Mouse (Mus musculus) embryonic facial prominence, embryonic 13.5 days (tissue): ENCODE measurements around the gene Dirc2. TPM values are rescaled to one million over a fixed set of nuclear protein-coding genes. Genes with fewer than 3 reads are reported as not detected.

Source experiments
- ATAC-seq: fragments of 200-750 bp; cut with Nextera tagmentation; 2 replicates; pipeline ENCODE4 v1.8.0; 2017; ENCODE audit warnings: low read depth; ENCODE audit not compliant: insufficient number of reproducible peaks, insufficient read depth, low FRiP score, low TSS enrichment
- H3K27ac ChIP-seq: fragments of 300-500 bp; sonication (generic); 2 replicates; pipeline ENCODE4 v1.5.1; 2015; ENCODE audit warnings: moderate library complexity, mild to moderate bottlenecking, inconsistent platforms
- H3K27me3 ChIP-seq: fragments of 300-500 bp; sonication (generic); 2 replicates; pipeline ENCODE4 v1.6.1; 2015; ENCODE audit warnings: mild to moderate bottlenecking, inconsistent platforms
- H3K36me3 ChIP-seq: fragments of 300-500 bp; sonication (generic); 2 replicates; pipeline ENCODE4 v1.6.1; 2015; ENCODE audit warnings: mild to moderate bottlenecking, inconsistent platforms
- H3K4me1 ChIP-seq: fragments of 300-500 bp; sonication (generic); 2 replicates; pipeline ENCODE4 v1.6.1; 2015; ENCODE audit warnings: inconsistent platforms
- H3K4me2 ChIP-seq: fragments of 300-500 bp; sonication (generic); 2 replicates; pipeline ENCODE4 v1.6.1; 2015; ENCODE audit warnings: moderate library complexity, mild to moderate bottlenecking, inconsistent platforms
- H3K4me3 ChIP-seq: fragments of 300-500 bp; sonication (generic); 2 replicates; pipeline ENCODE4 v1.5.1; 2015; ENCODE audit warnings: mild to moderate bottlenecking, inconsistent platforms
- H3K9ac ChIP-seq: fragments of 300-500 bp; sonication (generic); 2 replicates; pipeline ENCODE4 v1.6.1; 2015; ENCODE audit warnings: mild to moderate bottlenecking, inconsistent platforms
- H3K9me3 ChIP-seq: fragments of 300-500 bp; sonication (generic); 2 replicates; pipeline ENCODE4 v1.6.1; 2016; ENCODE audit warnings: inconsistent platforms
- WGBS: fragments of 180-500 bp; shearing (Covaris S2); methylation state at CpG from one replicate; pipeline ENCODE4 v1.1.7; 2015; ENCODE audit warnings: mixed read lengths; 5-methylcytosine and 5-hydroxymethylcytosine counted together
- polyA plus RNA-seq: library from polyadenylated mRNA; unstranded; fragments of >200 nt; fragmentation: Nextera tagmentation; extraction: Ambion mirVana; gene quantifications from 2 replicates; pipeline ENCODE4 v1.2.1, GENCODE M21; 2015

Dirc2 gene
- polyA plus RNA-seq, 1 experiment from 2014 or later: 16.8 TPM

DNA sequence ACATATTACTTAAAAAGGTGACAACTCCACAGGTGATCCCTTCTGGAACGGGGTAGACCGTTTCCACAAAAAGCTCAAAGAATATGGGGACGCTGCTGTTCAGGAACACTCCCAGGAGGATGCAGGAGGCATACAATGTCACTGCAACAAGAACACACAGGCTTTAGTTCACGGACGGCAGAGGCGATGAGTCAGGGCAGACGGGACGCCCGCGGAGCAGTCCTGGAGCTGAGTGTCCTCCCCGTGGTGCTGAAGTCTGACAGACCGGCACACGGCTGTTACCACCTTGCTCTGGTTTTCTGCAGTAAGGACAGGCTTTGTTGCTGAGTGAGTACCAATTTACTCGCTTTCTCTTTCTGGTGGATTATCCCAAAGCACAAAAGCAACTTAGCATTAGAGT is 64.4 kb downstream of the Dirc2 start:
- no peak overlapping the region for H3K27ac ChIP-seq
- no peaks in the 10 kb centered on the region for H3K9me3 ChIP-seq
- peaks cover 10% of the 10 kb centered on the region for H3K4me1 ChIP-seq
- H3K27me3 ChIP-seq: no peaks in the 10 kb centered on the region
- H3K36me3 ChIP-seq: peaks cover 8% of the 10 kb centered on the region
- H3K4me2 ChIP-seq: no peak overlapping the region
- H3K4me3 ChIP-seq: no peak overlapping the region
- 74% methylated on average over 14 of the region's 14 CpGs for WGBS
- ATAC-seq: no peak
- H3K9ac ChIP-seq: no peak overlapping the region

DNA sequence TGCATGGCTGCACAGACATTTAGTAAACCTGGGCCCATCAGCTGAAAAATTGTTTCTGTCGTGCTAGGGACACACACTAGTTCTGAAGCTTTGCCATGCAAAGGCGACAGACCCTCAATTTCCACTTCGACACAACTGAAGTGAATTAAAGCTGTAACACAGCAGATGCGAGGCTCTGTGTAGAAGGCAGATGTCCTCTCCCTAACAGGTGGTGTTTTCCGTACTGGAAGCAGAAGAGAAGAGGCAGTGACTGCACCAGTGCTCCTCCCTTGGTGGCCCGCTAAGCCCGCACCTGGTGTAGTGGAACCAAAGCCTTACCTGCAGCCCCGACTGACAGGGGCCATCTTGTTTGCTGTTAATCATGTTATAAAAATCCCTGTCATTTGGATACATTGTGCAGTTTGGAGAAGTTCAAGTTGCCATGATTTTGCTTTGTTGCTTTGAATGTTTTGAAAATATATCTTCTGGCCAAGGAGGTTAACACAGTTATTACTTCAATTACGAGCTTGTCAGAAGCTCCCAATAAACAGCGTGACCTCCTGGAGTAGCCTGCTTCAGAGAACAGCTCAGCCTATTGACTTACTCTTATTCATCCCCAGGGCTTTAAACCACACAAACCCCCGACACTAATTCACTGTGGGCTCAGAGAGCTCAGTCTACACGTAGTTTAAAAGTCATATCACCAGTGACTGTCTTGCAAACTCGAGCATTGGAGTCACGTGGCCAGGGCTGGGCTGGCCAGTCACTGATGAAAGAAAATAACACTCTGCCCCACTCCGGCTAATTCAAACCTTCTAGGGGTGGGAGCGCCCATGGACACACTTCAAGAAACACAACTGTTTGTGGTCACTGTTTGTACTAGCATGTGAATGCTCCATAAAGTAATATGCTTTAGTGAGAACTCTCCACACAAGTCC is 65.1 kb downstream of the Dirc2 start:
- 58% methylated on average over 16 of the region's 16 CpGs for whole genome bisulfite sequencing
- H3K4me2 ChIP-seq: no peak overlapping the region
- peaks cover 10% of the 10 kb centered on the region for H3K4me1 ChIP-seq
- H3K4me3 ChIP-seq: no peak overlapping the region
- H3K36me3 ChIP-seq: peaks cover 8% of the 10 kb centered on the region
- H3K27me3 ChIP-seq: no peaks in the 10 kb centered on the region
- no peaks in the 10 kb centered on the region for H3K9me3 ChIP-seq
- no peak overlapping the region for H3K27ac ChIP-seq
- no peak for ATAC-seq
- H3K9ac ChIP-seq: no peak overlapping the region

DNA sequence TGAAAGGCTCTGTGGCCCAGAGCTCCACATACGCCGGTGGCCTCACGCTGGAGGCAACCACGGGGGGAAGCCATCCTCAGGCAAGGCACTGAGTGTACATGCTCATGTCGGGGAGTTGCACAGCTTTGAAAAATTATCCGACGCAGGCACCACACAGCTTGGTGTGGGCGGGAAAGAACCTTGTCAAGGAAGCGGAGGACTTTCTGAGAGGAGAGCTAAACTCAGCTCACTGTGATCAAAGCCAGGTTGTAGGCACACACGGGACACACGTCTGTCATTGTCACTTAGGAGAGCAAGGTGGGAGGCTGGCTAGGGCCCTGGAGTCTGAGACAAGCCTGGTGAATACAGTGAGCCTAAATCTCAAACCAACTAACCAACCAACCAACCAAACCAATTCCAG is 67.3 kb downstream of the Dirc2 start:
- 44% methylated on average over 11 of the region's 11 CpGs for WGBS
- H3K36me3 ChIP-seq: peaks cover 13% of the 10 kb centered on the region

DNA sequence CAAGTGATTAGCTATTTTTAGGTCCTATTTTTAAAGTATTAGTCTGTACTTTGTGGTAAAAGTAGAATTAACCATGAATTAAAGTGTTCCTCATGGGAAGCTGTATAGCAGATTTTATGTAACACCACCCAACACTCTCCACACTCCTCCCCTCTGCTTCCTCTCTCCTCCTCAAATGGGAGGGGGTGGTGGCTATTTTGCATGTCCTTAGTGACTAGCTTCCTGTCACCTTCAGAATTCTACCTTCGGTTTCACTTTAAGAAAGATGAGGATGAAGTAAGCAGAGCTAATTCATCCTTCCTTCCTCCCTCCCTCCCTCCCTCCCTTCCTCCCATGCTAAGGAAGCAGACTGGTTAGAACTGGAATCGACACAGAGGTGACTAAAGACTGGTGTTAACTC is 73.1 kb downstream of the Dirc2 start:
- no peak overlapping the region for H3K9ac ChIP-seq
- H3K27me3 ChIP-seq: no peaks in the 10 kb centered on the region
- H3K27ac ChIP-seq: no peak overlapping the region
- peaks cover 20% of the 10 kb centered on the region for H3K36me3 ChIP-seq
- no peak overlapping the region for H3K4me3 ChIP-seq
- peaks cover 4% of the 10 kb centered on the region; the same call in 1 of the 2 replicates for H3K9me3 ChIP-seq
- 88% methylated on average over 2 of the region's 2 CpGs for WGBS
- peaks cover 2% of the 10 kb centered on the region; the same call in 1 of the 2 replicates for H3K4me1 ChIP-seq
- no peak overlapping the region for H3K4me2 ChIP-seq
- no peak for ATAC-seq

More for the DNA sequence above, 67.3 kb downstream of the Dirc2 start:
- Histone ChIP-seq H3K9me3 (no peaks in the 10 kb centered on the region), H3K27ac (no peak overlapping the region), H3K4me1 (peaks cover 10% of the 10 kb centered on the region), H3K9ac (no peak overlapping the region), H3K4me2 (no peak overlapping the region), H3K4me3 (no peak overlapping the region), H3K27me3 (no peaks in the 10 kb centered on the region)
- ATAC-seq: no peak

DNA sequence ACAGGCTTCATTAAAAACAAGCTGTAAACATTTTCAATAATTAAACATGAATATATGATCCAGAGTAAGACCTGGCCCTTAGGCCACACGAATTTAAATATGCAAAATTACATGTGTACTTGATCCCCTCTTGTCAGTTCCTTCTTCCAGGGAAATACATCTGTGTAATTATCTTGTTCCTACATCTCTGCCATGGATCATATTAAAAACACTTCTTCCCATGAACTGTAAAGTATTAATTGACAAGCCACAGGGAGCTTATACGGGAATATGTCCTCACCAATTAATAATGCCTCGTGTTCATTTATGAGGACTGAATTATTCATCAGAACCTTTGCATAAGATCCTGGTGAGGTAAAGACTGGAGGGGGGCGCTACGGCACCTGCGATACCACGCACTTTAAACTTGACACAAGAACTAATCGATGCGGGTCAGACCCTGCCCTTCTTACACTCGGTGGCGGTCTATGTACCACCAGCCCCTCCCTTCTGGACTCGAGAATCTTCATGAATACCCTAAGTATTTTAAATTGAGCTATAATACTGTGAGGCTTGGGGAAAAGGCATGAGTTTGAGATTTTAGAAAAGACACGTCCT is 74.8 kb downstream of the Dirc2 start:
- no peak overlapping the region for H3K4me2 ChIP-seq
- H3K27ac ChIP-seq: no peak overlapping the region
- WGBS: 88% methylated on average over 13 of the region's 13 CpGs
- no peak for ATAC-seq
- no peaks in the 10 kb centered on the region for H3K27me3 ChIP-seq
- H3K4me3 ChIP-seq: no peak overlapping the region
- peaks cover 4% of the 10 kb centered on the region; the same call in 1 of the 2 replicates for H3K9me3 ChIP-seq
- H3K9ac ChIP-seq: no peak overlapping the region
- peaks cover 20% of the 10 kb centered on the region for H3K36me3 ChIP-seq
- H3K4me1 ChIP-seq: no peaks in the 10 kb centered on the region

DNA sequence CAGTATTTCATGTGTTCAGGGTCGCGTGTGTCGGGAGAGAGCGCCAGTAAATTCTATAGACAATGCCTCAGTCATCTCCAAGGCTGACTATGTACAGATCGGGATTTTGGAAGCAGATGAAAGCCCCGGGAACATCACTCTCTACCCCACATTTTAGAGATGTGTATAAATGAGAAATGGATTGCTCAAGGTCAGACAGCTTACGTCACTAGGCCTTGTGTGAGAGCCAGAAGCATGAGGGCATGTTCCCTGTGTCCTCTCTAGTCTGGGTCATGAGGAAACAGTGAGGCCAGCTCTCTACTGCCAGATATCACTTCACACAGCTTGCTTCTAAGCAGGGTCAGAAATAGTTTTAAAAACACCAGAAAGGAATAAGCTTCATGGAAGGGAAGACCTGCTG is 77.5 kb downstream of the Dirc2 start:
- no peaks in the 10 kb centered on the region for H3K27me3 ChIP-seq
- peaks cover 4% of the 10 kb centered on the region; the same call in 1 of the 2 replicates for H3K9me3 ChIP-seq
- H3K4me2 ChIP-seq: no peak overlapping the region
- H3K36me3 ChIP-seq: peaks cover 15% of the 10 kb centered on the region
- no peak overlapping the region for H3K27ac ChIP-seq
- no peak overlapping the region for H3K9ac ChIP-seq
- H3K4me1 ChIP-seq: peaks cover 5% of the 10 kb centered on the region
- WGBS: 92% methylated on average over 7 of the region's 7 CpGs
- ATAC-seq: no peak
- H3K4me3 ChIP-seq: no peak overlapping the region

DNA sequence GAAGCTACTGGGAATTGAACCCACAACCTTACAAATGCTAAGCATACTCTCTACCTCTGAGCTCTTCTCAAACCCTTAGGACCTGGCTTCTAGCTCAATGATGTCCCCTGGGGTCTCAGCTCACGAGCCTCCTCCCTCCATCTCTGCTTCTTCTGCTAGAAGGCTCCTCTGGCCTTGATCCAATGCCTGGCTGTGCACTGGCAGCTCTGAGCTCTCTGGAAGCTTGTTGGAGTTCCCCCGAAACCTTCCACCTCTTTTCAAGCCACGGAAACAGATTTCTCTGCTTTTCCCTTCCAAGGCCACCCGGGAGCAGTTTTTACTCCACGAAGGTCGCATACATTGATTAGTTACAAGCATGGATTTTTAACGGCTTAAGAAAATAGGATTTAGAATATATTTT is 82.7 kb downstream of the Dirc2 start:
- no peak overlapping the region for H3K9ac ChIP-seq
- peaks cover 17% of the 10 kb centered on the region for H3K4me1 ChIP-seq
- H3K4me2 ChIP-seq: no peak overlapping the region
- no peaks in the 10 kb centered on the region for H3K36me3 ChIP-seq
- H3K4me3 ChIP-seq: no peak overlapping the region
- H3K9me3 ChIP-seq: no peaks in the 10 kb centered on the region
- H3K27me3 ChIP-seq: peaks cover 5% of the 10 kb centered on the region; the same call in 1 of the 2 replicates
- H3K27ac ChIP-seq: no peak overlapping the region
- 57% methylated on average over 7 of the region's 7 CpGs for WGBS
- ATAC-seq: no peak

DNA sequence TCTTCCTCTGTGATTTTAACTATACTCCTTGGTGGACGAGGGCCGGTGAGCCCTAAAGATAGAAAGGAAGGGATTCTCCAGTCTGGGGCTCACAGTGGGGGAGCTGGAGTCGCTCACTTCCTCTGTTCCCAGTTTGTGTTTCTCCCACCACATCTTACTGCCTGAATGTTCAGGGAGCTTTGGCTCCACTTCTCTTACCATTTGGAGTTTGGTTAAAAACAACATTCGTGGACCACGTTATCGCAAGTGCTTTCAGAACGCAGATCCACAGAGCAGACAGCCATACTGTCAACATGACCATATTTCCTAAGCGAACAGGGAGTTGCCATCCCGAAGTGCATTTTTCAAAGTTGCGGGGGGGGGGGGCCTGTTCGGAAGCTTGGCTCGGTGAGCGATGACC is 84.1 kb downstream of the Dirc2 start:
- 75% methylated on average over 13 of the region's 13 CpGs for WGBS
- Histone ChIP-seq H3K4me2 (no peak overlapping the region), H3K4me3 (no peak overlapping the region), H3K27me3 (peaks cover 9% of the 10 kb centered on the region), H3K9me3 (no peaks in the 10 kb centered on the region), H3K27ac (no peak overlapping the region), H3K4me1 (peaks cover 24% of the 10 kb centered on the region), H3K9ac (no peak overlapping the region), H3K36me3 (no peaks in the 10 kb centered on the region)
- no peak for ATAC-seq

DNA sequence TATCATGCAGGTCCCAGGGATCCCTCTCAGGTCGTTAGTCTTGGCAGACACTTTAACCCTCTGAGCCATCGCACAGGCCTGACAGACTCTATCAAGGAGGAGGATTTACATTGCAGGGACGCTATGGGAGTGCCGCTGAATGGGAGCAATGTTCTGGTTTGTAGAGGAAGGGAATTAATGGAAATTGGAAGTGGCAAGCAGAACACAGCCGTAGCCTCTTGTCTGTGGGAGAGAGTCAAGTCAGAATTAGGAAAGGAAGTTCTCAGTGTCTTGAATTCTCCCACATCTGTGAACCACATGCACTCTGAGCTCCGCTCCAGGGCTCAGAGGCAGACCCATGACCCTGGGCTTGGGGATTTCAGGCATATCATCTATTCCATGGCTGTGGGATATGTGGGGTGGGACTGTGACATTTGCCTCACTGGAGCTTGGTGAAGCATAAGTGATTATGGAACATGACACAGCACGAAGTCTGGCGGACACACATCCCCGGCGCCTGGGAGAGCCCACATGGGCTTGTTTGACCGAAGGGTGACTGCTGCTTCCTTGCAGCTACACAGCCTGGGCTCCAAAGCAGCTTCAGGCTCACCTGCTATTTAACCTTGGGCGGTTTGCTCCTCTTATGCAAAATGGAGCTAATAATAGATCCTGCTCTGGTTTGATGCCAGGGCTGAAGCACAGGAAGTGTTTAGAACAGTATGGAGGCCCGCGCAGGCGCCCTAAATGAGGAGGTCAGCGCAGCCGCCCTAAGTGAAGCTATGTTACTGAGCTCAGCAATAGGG is 87.6 kb downstream of the Dirc2 start:
- peak; percentile 81 for ATAC-seq
- H3K4me2 ChIP-seq: peak overlapping the region; percentile 37
- H3K27ac ChIP-seq: peak overlapping the region; percentile 18; the same call in 1 of the 2 replicates

DNA sequence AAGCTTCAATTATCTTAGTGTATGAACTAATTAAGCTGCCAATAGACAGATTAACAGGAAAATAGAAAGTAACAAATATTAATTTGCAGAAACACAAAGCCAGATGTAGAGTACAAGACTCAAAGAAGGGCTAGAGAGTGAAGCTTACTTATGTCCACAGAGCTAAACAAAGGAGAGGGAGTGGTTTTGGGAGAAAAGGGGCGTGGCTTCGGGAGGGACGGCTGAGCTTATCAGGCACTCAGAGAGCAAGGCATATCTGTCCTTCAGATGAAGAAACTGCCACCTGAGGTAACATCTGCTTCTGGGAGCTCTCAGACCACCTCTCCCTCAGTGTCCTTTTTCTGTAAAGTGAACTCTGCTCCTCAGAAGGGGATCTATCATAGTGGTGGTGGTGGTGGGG is 90.7 kb downstream of the Dirc2 start:
- whole genome bisulfite sequencing: 41% methylated on average over 3 of the region's 3 CpGs
- no peak for ATAC-seq
- H3K27ac ChIP-seq: no peak overlapping the region
- no peak overlapping the region for H3K4me3 ChIP-seq
- H3K9ac ChIP-seq: no peak overlapping the region
- no peaks in the 10 kb centered on the region for H3K36me3 ChIP-seq
- H3K4me1 ChIP-seq: peaks cover 14% of the 10 kb centered on the region
- no peak overlapping the region for H3K4me2 ChIP-seq
- peaks cover 20% of the 10 kb centered on the region for H3K27me3 ChIP-seq
- no peaks in the 10 kb centered on the region for H3K9me3 ChIP-seq

More for the DNA sequence above, 87.6 kb downstream of the Dirc2 start:
- Histone ChIP-seq H3K9me3 (no peaks in the 10 kb centered on the region), H3K4me1 (peaks cover 18% of the 10 kb centered on the region), H3K4me3 (no peak overlapping the region), H3K9ac (no peak overlapping the region), H3K36me3 (no peaks in the 10 kb centered on the region), H3K27me3 (peaks cover 16% of the 10 kb centered on the region)
- WGBS: 38% methylated on average over 17 of the region's 17 CpGs

DNA sequence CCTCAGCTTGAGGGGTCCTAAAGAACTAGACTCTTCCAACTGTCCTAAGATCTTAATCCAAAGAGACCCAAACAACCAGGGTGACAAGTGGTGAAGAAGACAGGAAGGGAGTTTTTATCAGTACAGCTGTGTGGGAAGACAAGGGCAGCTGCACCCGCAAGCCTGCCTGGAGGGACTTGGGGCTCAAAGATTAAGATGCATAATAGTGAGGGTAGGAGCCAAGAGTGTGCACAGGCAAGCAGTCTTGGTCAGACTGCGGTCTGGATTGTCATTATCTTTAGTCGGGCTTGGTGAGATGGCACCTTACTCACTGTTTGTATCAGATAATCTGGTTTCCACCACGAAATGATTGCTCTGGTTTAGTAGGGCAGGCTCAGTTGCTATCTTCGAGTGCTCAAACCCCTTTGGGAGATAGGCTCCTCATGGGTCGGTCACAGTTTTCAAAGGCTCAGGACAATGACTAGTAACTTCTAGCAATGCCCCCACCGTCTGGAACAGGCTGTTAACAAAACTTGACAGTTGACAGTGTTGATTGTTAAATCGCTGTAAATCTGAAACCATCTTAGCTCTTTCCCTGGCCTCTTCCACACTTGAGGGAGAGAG is 91.5 kb downstream of the Dirc2 start:
- no peaks in the 10 kb centered on the region for H3K36me3 ChIP-seq
- peaks cover 14% of the 10 kb centered on the region for H3K4me1 ChIP-seq
- H3K27me3 ChIP-seq: peaks cover 15% of the 10 kb centered on the region; the same call in 1 of the 2 replicates
- WGBS: 77% methylated on average over 8 of the region's 8 CpGs
- ATAC-seq: no peak
- H3K4me2 ChIP-seq: no peak overlapping the region
- no peak overlapping the region for H3K27ac ChIP-seq
- no peaks in the 10 kb centered on the region for H3K9me3 ChIP-seq
- no peak overlapping the region for H3K9ac ChIP-seq
- H3K4me3 ChIP-seq: no peak overlapping the region
